Mouse (Mus musculus) spleen, adult 12 weeks (tissue): ENCODE measurements around the gene Olfr56.
"Not testable (repeated sequence)": the region's sequence is repeated elsewhere in the genome, so short reads cannot be mapped to it uniquely, and the experiment has no call there.

ENCODE experiments used
- DNase-seq: peaks from one replicate; pipeline ENCODE4 v3.0.0; 2022; ENCODE audit warnings: low spot score

Gene Olfr56

GRCm38 (mm10) chr11:48978240-48978939, at the start of gene Olfr56:
TSS of gene Olfr56 (plus strand) at chr11:48978889.
- not testable (repeated sequence) for DNase-seq

GRCm38 (mm10) chr11:48933422-48933821, 45.3 kb upstream of the Olfr56 start:
- not testable (repeated sequence) for DNase-seq

- DNase-seq: not testable (repeated sequence)
These were observed 44.8 kb upstream of the Olfr56 start for GRCm38 (mm10) chr11:48933923-48934322.

- DNase-seq: not testable (repeated sequence)
These were observed 43.4 kb upstream of the Olfr56 start for GRCm38 (mm10) chr11:48935291-48935690.

- not testable (repeated sequence) for DNase-seq
These were observed 39.4 kb upstream of the Olfr56 start for GRCm38 (mm10) chr11:48939286-48939685.

- DNase-seq: not testable (repeated sequence)
These were observed 32.6 kb upstream of the Olfr56 start, which contains the start of gene Psme2b for GRCm38 (mm10) chr11:48946090-48946489. TSS of gene Psme2b (minus strand) at chr11:48946190.

- DNase-seq: not testable (repeated sequence)
These were observed 4.0 kb upstream of the Olfr56 start for GRCm38 (mm10) chr11:48974686-48975085.

- not testable (repeated sequence) for DNase-seq
These were observed 562 bp downstream of the Olfr56 start, which contains the start of gene 9930111J21Rik1 for GRCm38 (mm10) chr11:48979251-48979650. TSS of gene 9930111J21Rik1 (minus strand) at chr11:48979398.

GRCm38 (mm10) chr11:48980052-48980451, 1.4 kb downstream of the Olfr56 start:
- not testable (repeated sequence) for DNase-seq

GRCm38 (mm10) chr11:48982848-48983247, 4.2 kb downstream of the Olfr56 start:
- DNase-seq: not testable (repeated sequence)

GRCm38 (mm10) chr11:48988219-48988618, 9.5 kb downstream of the Olfr56 start:
- DNase-seq: not testable (repeated sequence)

GRCm38 (mm10) chr11:48989981-48990380, 11.3 kb downstream of the Olfr56 start:
- DNase-seq: not testable (repeated sequence)

GRCm38 (mm10) chr11:48991740-48992520, 13.2 kb downstream of the Olfr56 start, which contains the start of gene Gm12185:
TSS of gene Gm12185 (minus strand) at chr11:48992226.
- DNase-seq: not testable (repeated sequence)

- not testable (repeated sequence) for DNase-seq
These were observed 14.6 kb downstream of the Olfr56 start for GRCm38 (mm10) chr11:48993296-48993695.

- DNase-seq: not testable (repeated sequence)
These were observed 15.3 kb downstream of the Olfr56 start, which contains the start of gene Tgtp1 for GRCm38 (mm10) chr11:48994018-48994417. TSS of gene Tgtp1 (minus strand) at chr11:48994172.

- not testable (repeated sequence) for DNase-seq
These were observed 21.7 kb downstream of the Olfr56 start for GRCm38 (mm10) chr11:49000411-49000810.

- DNase-seq: not testable (repeated sequence)
These were observed 27.6 kb downstream of the Olfr56 start for GRCm38 (mm10) chr11:49006317-49006716.

- not testable (repeated sequence) for DNase-seq
These were observed 28.1 kb downstream of the Olfr56 start for GRCm38 (mm10) chr11:49006785-49007184.

- DNase-seq: not testable (repeated sequence)
These were observed 33.4 kb downstream of the Olfr56 start for GRCm38 (mm10) chr11:49012074-49012473.

GRCm38 (mm10) chr11:49050064-49050463, 71.4 kb downstream of the Olfr56 start:
- not testable (repeated sequence) for DNase-seq

- DNase-seq: not testable (repeated sequence)
These were observed 72.6 kb downstream of the Olfr56 start, which contains the start of gene 9930111J21Rik2 for GRCm38 (mm10) chr11:49051093-49051891. TSS of gene 9930111J21Rik2 (minus strand) at chr11:49051242.
